Mouse (Mus musculus): ENCODE results near the gene Arxes1.
"Not testable (repeated sequence)": the region's sequence is repeated elsewhere in the genome, so short reads cannot be mapped to it uniquely, and the experiment has no call there.

Gene Arxes1

GRCm38 (mm10) chrX:136032799-136033763, at the start of gene Arxes1:
Arxes1 (plus strand) TSS chrX:136033367.
- not testable (repeated sequence) for DNase-seq (ENCODE audit: low spot score in 2 of 2)

- no peak for DNase-seq (ENCODE audit: low spot score in 2 of 2)
Measured at GRCm38 (mm10) chrX:135984539-135985260, 48.5 kb upstream of the Arxes1 start.

GRCm38 (mm10) chrX:135986267-135986666, 46.9 kb upstream of the Arxes1 start:
- no peak for DNase-seq (ENCODE audit: low spot score in 2 of 2)

- DNase-seq (ENCODE audit: low spot score in 2 of 2), result no peak
Measured at GRCm38 (mm10) chrX:135990661-135991060, 42.5 kb upstream of the Arxes1 start.

GRCm38 (mm10) chrX:135993192-135993594, 40.0 kb upstream of the Arxes1 start:
- not testable (repeated sequence) for DNase-seq (ENCODE audit: low spot score in 2 of 2)

- DNase-seq (ENCODE audit: low spot score in 2 of 2), result peak in 1 of 2 experiments; percentile 2
Measured at GRCm38 (mm10) chrX:135993664-135994119, 39.5 kb upstream of the Arxes1 start, which contains the start of gene Arxes2. Arxes2 (plus strand) TSS chrX:135993824.

GRCm38 (mm10) chrX:136007199-136007843, 25.8 kb upstream of the Arxes1 start:
- DNase-seq (ENCODE audit: low spot score in 2 of 2), result no peak

- DNase-seq (ENCODE audit: low spot score in 2 of 2), result no peak
Measured at GRCm38 (mm10) chrX:136014392-136014791, 18.8 kb upstream of the Arxes1 start.

- DNase-seq (ENCODE audit: low spot score in 2 of 2), result no peak
Measured at GRCm38 (mm10) chrX:136030331-136030730, 2.8 kb upstream of the Arxes1 start.

- no peak for DNase-seq (ENCODE audit: low spot score in 2 of 2)
Measured at GRCm38 (mm10) chrX:136043726-136044125, 10.6 kb downstream of the Arxes1 start.

GRCm38 (mm10) chrX:136047528-136047927, 14.4 kb downstream of the Arxes1 start:
- DNase-seq (ENCODE audit: low spot score in 2 of 2), result no peak

- no peak for DNase-seq (ENCODE audit: low spot score in 2 of 2)
Measured at GRCm38 (mm10) chrX:136051219-136051618, 18.1 kb downstream of the Arxes1 start.

- DNase-seq (ENCODE audit: low spot score in 2 of 2), result no peak
Measured at GRCm38 (mm10) chrX:136060698-136061097, 27.5 kb downstream of the Arxes1 start.

GRCm38 (mm10) chrX:136067201-136067991, 34.2 kb downstream of the Arxes1 start:
- not testable (repeated sequence) for DNase-seq (ENCODE audit: low spot score in 2 of 2)

GRCm38 (mm10) chrX:136068020-136068419, 34.9 kb downstream of the Arxes1 start, which contains the start of gene Bex2:
Bex2 (minus strand) TSS chrX:136068236.
- not testable (repeated sequence) for DNase-seq (ENCODE audit: low spot score in 2 of 2)

All from urinary bladder, adult 18-20 months (tissue).